Mouse (Mus musculus) kidney, adult 2 months (tissue): ENCODE data around the gene Crip2. TPM values are rescaled to one million over a fixed set of nuclear protein-coding genes. Genes with fewer than 3 reads are reported as not detected.

Source experiments
- DNase-seq: peaks from one replicate; pipeline ENCODE4 v3.0.0; 2021
- H3K27ac ChIP-seq: fragments of 200-500 bp; 2 replicates; pipeline ENCODE4 v1.5.1; 2012; ENCODE audit warnings: low read depth, low read length, control low read depth, inconsistent platforms; ENCODE audit not compliant: insufficient read depth
- H3K27me3 ChIP-seq: fragments of 200-500 bp; replicated peaks from 2 replicates; pipeline ENCODE4 v1.6.1; 2012; ENCODE audit warnings: mild to moderate bottlenecking, moderate library complexity, low read length, inconsistent platforms; ENCODE audit not compliant: control insufficient read depth, insufficient read depth
- H3K36me3 ChIP-seq: fragments of 200-500 bp; 2 replicates; pipeline ENCODE4 v1.6.1; 2012; ENCODE audit warnings: mild to moderate bottlenecking, moderate library complexity, low read length, inconsistent platforms; ENCODE audit not compliant: control insufficient read depth, insufficient read depth
- H3K4me1 ChIP-seq: fragments of 200-500 bp; 2 replicates; pipeline ENCODE4 v1.6.1; 2011; ENCODE audit warnings: low read length; ENCODE audit not compliant: control insufficient read depth, insufficient read depth
- H3K4me3 ChIP-seq: fragments of 200-500 bp; 2 replicates; pipeline ENCODE4 v1.5.1; 2011; ENCODE audit warnings: mild to moderate bottlenecking, low read depth, low read length, control low read depth; ENCODE audit not compliant: insufficient read depth
- CTCF ChIP-seq: fragments of 200-500 bp; conservative IDR thresholded peaks from 2 replicates; pipeline ENCODE4 v1.5.1; 2011; ENCODE audit warnings: low read depth, mild to moderate bottlenecking, control low read depth, low read length, moderate library complexity, mixed read lengths; ENCODE audit not compliant: insufficient read depth, insufficient read length
- POLR2A ChIP-seq: fragments of 200-500 bp; IDR thresholded peaks from one replicate; pipeline ENCODE4 v1.6.1; 2011; ENCODE audit warnings: low read depth, low read length, control low read depth
- WGBS: fragments of 180-500 bp; shearing (Covaris S2); methylation state at CpG from one replicate; pipeline ENCODE4 v1.1.7; 2018; 5-methylcytosine and 5-hydroxymethylcytosine counted together
- polyA plus RNA-seq: library from polyadenylated mRNA; depleted of rRNA; stranded (reverse); fragments of >200 nt; gene quantifications from 2 replicates; pipeline ENCODE4 v1.2.3, GENCODE M21; 2012

Crip2 gene
- polyA plus RNA-seq, 1 experiment: 221 TPM

- H3K4me1 ChIP-seq: peaks cover 16% of the 10 kb centered on the region; the same call in 1 of the 2 replicates
- no peaks in the 10 kb centered on the region for H3K27me3 ChIP-seq
- TF ChIP-seq POLR2A (no peak), CTCF (no peak)
- no peak overlapping the region for H3K27ac ChIP-seq
- WGBS: 86% methylated on average over 7 of the region's 7 CpGs
- no peak for DNase-seq
- no peaks in the 10 kb centered on the region for H3K36me3 ChIP-seq
- no peak overlapping the region for H3K4me3 ChIP-seq
Observed at GRCm38 (mm10) chr12:113153971-113154370, 13.9 kb downstream of the Crip2 start.

DNA sequence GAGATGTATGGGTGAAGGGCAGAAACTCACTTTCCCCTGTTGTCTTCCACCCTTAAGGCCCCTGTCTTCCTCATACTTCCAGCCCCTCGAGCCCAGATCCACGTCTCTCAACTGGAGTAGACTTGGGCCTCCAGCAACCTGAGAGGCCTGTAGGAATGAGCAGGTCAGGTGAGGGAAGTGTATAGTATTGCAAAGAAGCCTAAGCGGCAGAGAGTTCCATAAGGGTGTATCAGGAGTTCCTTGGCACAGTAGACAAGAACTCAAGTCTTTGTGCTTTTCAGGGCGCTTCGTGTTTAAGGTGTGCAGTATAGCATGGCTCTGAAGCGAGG lies 14.7 kb downstream of the Crip2 start:
- TF ChIP-seq CTCF (no peak), POLR2A (no peak)
- Histone ChIP-seq H3K27ac (peak overlapping the region; percentile 63), H3K4me1 (peaks cover 16% of the 10 kb centered on the region; the same call in 1 of the 2 replicates), H3K27me3 (no peaks in the 10 kb centered on the region), H3K4me3 (peak overlapping the region; percentile 48; the same call in 1 of the 2 replicates), H3K36me3 (no peaks in the 10 kb centered on the region)
- WGBS: 66% methylated on average over 6 of the region's 6 CpGs
- no peak for DNase-seq

DNA sequence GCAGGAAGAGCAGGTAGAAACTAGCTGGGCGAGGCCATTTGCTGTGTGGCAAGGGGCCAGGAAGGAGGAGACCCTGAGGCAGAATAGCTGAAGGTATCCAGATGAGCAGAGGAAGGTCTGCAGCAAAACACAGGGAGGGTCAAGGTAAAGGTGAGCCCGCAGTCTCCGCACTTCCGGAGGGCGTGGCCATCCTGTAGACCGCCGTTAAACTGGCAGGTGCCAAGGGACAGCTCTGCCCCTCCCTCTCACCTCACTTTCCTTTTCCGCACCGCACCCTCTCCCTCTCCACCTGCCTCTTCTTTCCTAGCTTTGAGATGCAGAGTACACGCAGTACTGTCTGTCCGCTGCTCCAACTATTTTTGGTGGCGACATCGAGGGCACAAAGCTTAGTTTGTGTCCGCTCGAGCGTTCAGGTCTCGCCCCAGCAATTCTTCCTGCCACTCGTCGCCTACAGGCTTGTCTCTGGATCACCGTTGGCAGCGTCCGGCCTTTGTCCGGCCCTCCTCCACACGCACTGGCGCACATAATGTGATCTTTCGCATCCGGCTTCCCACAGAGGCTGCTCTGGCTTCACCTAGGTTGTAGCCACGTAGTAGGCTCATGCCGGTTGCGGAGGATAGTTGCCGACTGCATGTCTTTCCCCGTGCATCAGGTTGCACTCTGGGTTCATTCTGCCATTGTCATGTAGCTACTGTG lies 15.2 kb downstream of the Crip2 start:
- peak; percentile 78 for DNase-seq
- peak overlapping the region; percentile 48 for H3K4me3 ChIP-seq
- peak overlapping the region; percentile 63 for H3K27ac ChIP-seq
- no peak for TF ChIP-seq CTCF
- TF ChIP-seq POLR2A: no peak
- no peaks in the 10 kb centered on the region for H3K27me3 ChIP-seq
- peaks cover 16% of the 10 kb centered on the region; the same call in 1 of the 2 replicates for H3K4me1 ChIP-seq
- H3K36me3 ChIP-seq: no peaks in the 10 kb centered on the region
- WGBS: 3% methylated on average over 32 of the region's 32 CpGs

DNA sequence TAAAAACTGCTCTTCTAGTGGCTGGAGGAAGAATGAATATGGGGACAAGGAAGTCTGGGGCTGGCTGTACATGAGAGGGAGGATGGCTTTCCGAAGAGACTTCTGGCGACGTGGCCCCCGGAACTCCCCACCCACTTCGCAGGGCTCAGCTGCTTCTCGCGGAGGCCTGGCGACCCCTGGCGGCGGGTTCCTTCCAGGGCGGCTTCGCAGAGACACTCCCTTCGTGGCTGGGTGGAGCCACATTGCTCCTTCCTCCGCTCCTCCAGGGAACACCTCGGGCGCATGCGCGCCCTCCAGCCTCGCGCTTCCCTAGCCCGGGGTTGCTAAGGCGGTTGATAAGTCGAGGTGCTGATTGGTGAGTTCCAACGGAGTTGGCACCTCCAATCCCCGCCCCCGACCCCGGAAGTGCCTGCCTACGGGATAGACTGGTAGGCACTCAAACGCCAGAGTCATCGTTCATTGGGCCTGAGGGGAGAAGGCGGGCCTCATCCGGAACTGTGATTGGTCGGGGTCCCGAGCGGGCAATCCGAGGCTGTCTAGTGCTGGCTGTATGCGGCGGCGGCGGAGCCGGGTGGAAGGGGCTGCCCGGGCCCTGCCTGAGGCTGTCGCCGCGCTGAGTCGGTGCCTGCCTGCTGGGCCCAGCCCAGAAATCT lies 16.0 kb downstream of the Crip2 start, which contains the start of gene Tedc1:
TSS of gene Tedc1 (plus strand) at position 535 of the 653 bp plus-strand sequence.
- peaks cover 12% of the 10 kb centered on the region; the same call in 1 of the 2 replicates for H3K4me1 ChIP-seq
- under 1% methylated on average over 46 of the region's 46 CpGs for WGBS
- H3K27ac ChIP-seq: peak within 1 kb of the TSS; percentile 63
- H3K4me3 ChIP-seq: peak within 1 kb of the TSS; percentile 49
- TF ChIP-seq CTCF: peak; percentile 88
- TF ChIP-seq POLR2A: no peak
- H3K36me3 ChIP-seq: no peaks in the 10 kb centered on the region
- peak; percentile 99 for DNase-seq
- H3K27me3 ChIP-seq: no peaks in the 10 kb centered on the region

DNA sequence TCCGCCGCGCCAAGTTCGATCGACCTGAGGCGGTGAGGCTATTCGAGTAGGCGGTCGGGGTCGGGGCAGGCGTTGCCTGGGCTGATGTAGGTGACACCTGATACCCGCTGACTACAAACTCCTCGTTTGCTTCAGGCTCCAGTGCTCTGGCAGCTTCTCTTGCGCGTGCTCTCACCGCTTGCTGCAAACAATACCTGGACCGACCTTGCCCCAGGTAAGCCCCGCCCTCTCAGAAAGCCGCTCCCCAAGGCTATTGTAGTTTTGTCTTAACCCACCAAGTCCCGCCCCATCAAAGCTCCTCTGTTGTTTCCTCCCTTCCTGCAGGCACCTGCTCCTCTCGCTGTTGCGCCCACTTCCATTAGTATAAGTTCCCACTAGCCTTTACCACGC lies 16.5 kb downstream of the Crip2 start:
- H3K27ac ChIP-seq: no peak overlapping the region
- DNase-seq: no peak
- H3K27me3 ChIP-seq: no peaks in the 10 kb centered on the region
- WGBS: 2% methylated on average over 23 of the region's 23 CpGs
- H3K36me3 ChIP-seq: no peaks in the 10 kb centered on the region
- TF ChIP-seq POLR2A: no peak
- TF ChIP-seq CTCF: no peak
- peak overlapping the region; percentile 49 for H3K4me3 ChIP-seq
- peaks cover 7% of the 10 kb centered on the region; the same call in 1 of the 2 replicates for H3K4me1 ChIP-seq

DNA sequence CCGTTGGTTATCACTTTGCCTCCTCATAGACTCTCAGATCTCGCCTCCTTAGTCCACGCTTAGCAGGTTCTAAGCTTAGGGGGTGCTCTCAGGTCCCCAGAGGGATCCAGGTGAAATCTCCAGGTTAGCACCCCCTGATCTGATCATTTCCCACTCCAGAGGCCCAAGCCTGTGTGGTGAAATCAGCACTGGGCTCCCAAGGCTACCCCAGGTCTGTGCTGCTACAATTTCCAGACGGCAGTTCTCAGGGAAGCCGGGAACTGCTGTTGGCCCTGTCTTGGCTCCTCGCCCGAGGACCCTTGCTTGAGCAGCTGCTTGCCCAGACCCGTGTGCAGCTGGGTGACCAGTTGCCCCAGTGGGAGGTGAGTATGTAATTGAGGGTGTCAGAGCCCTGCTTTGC lies 17.0 kb downstream of the Crip2 start:
- no peaks in the 10 kb centered on the region for H3K36me3 ChIP-seq
- H3K27me3 ChIP-seq: no peaks in the 10 kb centered on the region
- TF ChIP-seq POLR2A: no peak
- TF ChIP-seq CTCF: no peak
- no peak for DNase-seq
- H3K27ac ChIP-seq: no peak overlapping the region
- no peak overlapping the region for H3K4me3 ChIP-seq
- H3K4me1 ChIP-seq: peaks cover 6% of the 10 kb centered on the region; the same call in 1 of the 2 replicates
- WGBS: 37% methylated on average over 8 of the region's 8 CpGs

GRCm38 (mm10) chr12:113157521-113157920 lies 17.5 kb downstream of the Crip2 start:
- Histone ChIP-seq H3K27ac (no peak overlapping the region), H3K4me1 (peaks cover 6% of the 10 kb centered on the region; the same call in 1 of the 2 replicates), H3K36me3 (no peaks in the 10 kb centered on the region), H3K4me3 (no peak overlapping the region), H3K27me3 (no peaks in the 10 kb centered on the region)
- TF ChIP-seq POLR2A (no peak), CTCF (no peak)
- 87% methylated on average over 8 of the region's 8 CpGs for WGBS
- DNase-seq: no peak
